Mouse (Mus musculus): ENCODE measurements around the gene H60c.

GRCm38 (mm10) chr10:3228447-3229195 lies 39.0 kb downstream of the H60c start:
- TF ChIP-seq POLR2A (IDR thresholded peaks at IDR 0.05; ENCODE audit: insufficient read depth, low read length): no peak
- TF ChIP-seq CTCF (IDR thresholded peaks at IDR 0.05; ENCODE audit: low read depth, low read length): no peak
